Mouse (Mus musculus): Measurements from ENCODE around the gene Adamtsl2. TPM values are rescaled to one million over a fixed set of nuclear protein-coding genes. Genes with fewer than 3 reads are reported as not detected.
A peak's percentile ranks its signal among the peaks of the same experiment; 100 is the strongest.

Gene Adamtsl2
- polyA plus RNA-seq (2015; fragmentation: Nextera tagmentation; extraction: Ambion mirVana): 3.6 and 4.0 TPM in 2 replicates

GRCm38 (mm10) chr2:27079152-27079584 lies at the start of gene Adamtsl2:
Gene Adamtsl2 (plus strand): TSS chr2:27079379.
- Histone ChIP-seq H3K4me2 (ENCODE audit: low read depth, low read length) (peak within 1 kb of the TSS; percentile 33), H3K27me3 (ENCODE audit: control insufficient read depth, insufficient read depth, low read length) (no peaks in the 10 kb centered on the region), H3K9me3 (replicated peaks; ENCODE audit: control insufficient read depth, low read length) (no peaks in the 10 kb centered on the region), H3K4me1 (ENCODE audit: control insufficient read depth, insufficient read depth, low read length) (peaks cover 20% of the 10 kb centered on the region), H3K27ac (ENCODE audit: low read length) (peak within 1 kb of the TSS; percentile 56; the same call in 1 of the 2 replicates), H3K4me3 (replicated peaks; ENCODE audit: low read length) (0 out of 2 replicates have a peak within 1 kb of the TSS, but pooled peaks have one; percentile 2), H3K9ac (ENCODE audit: low read length) (peak within 1 kb of the TSS; percentile 50; the same call in 1 of the 2 replicates), H3K36me3 (ENCODE audit: control insufficient read depth, insufficient read depth, low read length) (no peaks in the 10 kb centered on the region)
- ATAC-seq (ENCODE audit: insufficient read depth, low FRiP score): peak; percentile 84
- WGBS: under 1% methylated on average over 10 of the region's 10 CpGs

- Histone ChIP-seq H3K36me3 (ENCODE audit: control insufficient read depth, insufficient read depth, low read length) (no peaks in the 10 kb centered on the region), H3K4me1 (ENCODE audit: control insufficient read depth, insufficient read depth, low read length) (peaks cover 5% of the 10 kb centered on the region; the same call in 1 of the 2 replicates), H3K4me3 (replicated peaks; ENCODE audit: low read length) (no peak overlapping the region), H3K4me2 (ENCODE audit: low read depth, low read length) (no peak overlapping the region), H3K27ac (ENCODE audit: low read length) (no peak overlapping the region), H3K9ac (ENCODE audit: low read length) (no peak overlapping the region), H3K27me3 (ENCODE audit: control insufficient read depth, insufficient read depth, low read length) (0 out of 2 replicates have a peak, but pooled peaks cover 1% of the 10 kb centered on the region), H3K9me3 (replicated peaks; ENCODE audit: control insufficient read depth, low read length) (no peaks in the 10 kb centered on the region)
- ATAC-seq (ENCODE audit: insufficient read depth, low FRiP score): no peak
- WGBS: 48% methylated on average over 2 of the region's 2 CpGs
Measured at GRCm38 (mm10) chr2:27032361-27032760, 46.8 kb upstream of the Adamtsl2 start.

GRCm38 (mm10) chr2:27036003-27036402 lies 43.2 kb upstream of the Adamtsl2 start:
- H3K4me1 ChIP-seq (ENCODE audit: control insufficient read depth, insufficient read depth, low read length): no peaks in the 10 kb centered on the region
- WGBS: 40% methylated on average over 3 of the region's 3 CpGs
- H3K9ac ChIP-seq (ENCODE audit: low read length): no peak overlapping the region
- no peak for ATAC-seq (ENCODE audit: insufficient read depth, low FRiP score)
- no peaks in the 10 kb centered on the region for H3K27me3 ChIP-seq (ENCODE audit: control insufficient read depth, insufficient read depth, low read length)
- H3K9me3 ChIP-seq (replicated peaks; ENCODE audit: control insufficient read depth, low read length): no peaks in the 10 kb centered on the region
- no peak overlapping the region for H3K27ac ChIP-seq (ENCODE audit: low read length)
- no peak overlapping the region for H3K4me3 ChIP-seq (replicated peaks; ENCODE audit: low read length)
- no peaks in the 10 kb centered on the region for H3K36me3 ChIP-seq (ENCODE audit: control insufficient read depth, insufficient read depth, low read length)
- no peak overlapping the region for H3K4me2 ChIP-seq (ENCODE audit: low read depth, low read length)

GRCm38 (mm10) chr2:27037008-27037407 lies 42.2 kb upstream of the Adamtsl2 start:
- no peaks in the 10 kb centered on the region for H3K4me1 ChIP-seq (ENCODE audit: control insufficient read depth, insufficient read depth, low read length)
- WGBS: 60% methylated on average over 4 of the region's 4 CpGs
- H3K4me3 ChIP-seq (replicated peaks; ENCODE audit: low read length): no peak overlapping the region
- H3K27ac ChIP-seq (ENCODE audit: low read length): no peak overlapping the region
- H3K4me2 ChIP-seq (ENCODE audit: low read depth, low read length): no peak overlapping the region
- H3K9ac ChIP-seq (ENCODE audit: low read length): no peak overlapping the region
- no peaks in the 10 kb centered on the region for H3K36me3 ChIP-seq (ENCODE audit: control insufficient read depth, insufficient read depth, low read length)
- peak; percentile 26; the same call in 1 of the 2 replicates for ATAC-seq (ENCODE audit: insufficient read depth, low FRiP score)
- no peaks in the 10 kb centered on the region for H3K9me3 ChIP-seq (replicated peaks; ENCODE audit: control insufficient read depth, low read length)
- H3K27me3 ChIP-seq (ENCODE audit: control insufficient read depth, insufficient read depth, low read length): no peaks in the 10 kb centered on the region

GRCm38 (mm10) chr2:27038596-27038995 lies 40.6 kb upstream of the Adamtsl2 start:
- H3K4me1 ChIP-seq (ENCODE audit: control insufficient read depth, insufficient read depth, low read length): no peaks in the 10 kb centered on the region
- no peak overlapping the region for H3K9ac ChIP-seq (ENCODE audit: low read length)

DNA sequence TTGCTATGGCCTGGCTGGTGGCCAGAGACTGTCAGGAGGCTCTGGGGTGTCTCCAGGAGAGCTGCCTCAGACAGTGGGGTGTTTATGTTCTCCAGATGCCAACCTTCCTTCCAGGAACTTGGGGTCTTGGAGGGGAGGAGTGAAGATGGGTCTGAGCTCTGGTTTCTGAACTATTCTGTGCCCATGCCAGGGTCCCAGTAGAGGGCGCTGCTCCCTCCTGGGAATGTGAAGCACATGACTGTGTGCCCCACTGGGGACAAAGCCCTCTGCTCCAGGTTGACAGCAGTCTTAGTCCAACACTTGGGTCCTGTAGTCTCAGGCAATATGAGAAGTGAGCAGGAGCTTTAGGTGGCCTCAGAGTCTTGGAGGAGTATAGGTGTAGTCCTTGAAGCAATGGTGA lies 39.9 kb upstream of the Adamtsl2 start:
- Histone ChIP-seq H3K9ac (ENCODE audit: low read length) (no peak overlapping the region), H3K4me1 (ENCODE audit: control insufficient read depth, insufficient read depth, low read length) (no peaks in the 10 kb centered on the region), H3K9me3 (replicated peaks; ENCODE audit: control insufficient read depth, low read length) (no peaks in the 10 kb centered on the region), H3K4me2 (ENCODE audit: low read depth, low read length) (no peak overlapping the region), H3K27ac (ENCODE audit: low read length) (no peak overlapping the region), H3K36me3 (ENCODE audit: control insufficient read depth, insufficient read depth, low read length) (no peaks in the 10 kb centered on the region), H3K4me3 (replicated peaks; ENCODE audit: low read length) (no peak overlapping the region), H3K27me3 (ENCODE audit: control insufficient read depth, insufficient read depth, low read length) (no peaks in the 10 kb centered on the region)
- WGBS: 21% methylated on average over 1 of the region's 1 CpGs
- no peak for ATAC-seq (ENCODE audit: insufficient read depth, low FRiP score)

More at GRCm38 (mm10) chr2:27038596-27038995, 40.6 kb upstream of the Adamtsl2 start:
- H3K4me3 ChIP-seq (replicated peaks; ENCODE audit: low read length): no peak overlapping the region
- H3K4me2 ChIP-seq (ENCODE audit: low read depth, low read length): no peak overlapping the region
- no peak overlapping the region for H3K27ac ChIP-seq (ENCODE audit: low read length)
- H3K9me3 ChIP-seq (replicated peaks; ENCODE audit: control insufficient read depth, low read length): no peaks in the 10 kb centered on the region
- no peaks in the 10 kb centered on the region for H3K36me3 ChIP-seq (ENCODE audit: control insufficient read depth, insufficient read depth, low read length)
- no peaks in the 10 kb centered on the region for H3K27me3 ChIP-seq (ENCODE audit: control insufficient read depth, insufficient read depth, low read length)
- WGBS: 0% methylated on average over 3 of the region's 3 CpGs
- no peak for ATAC-seq (ENCODE audit: insufficient read depth, low FRiP score)

GRCm38 (mm10) chr2:27042131-27042844 lies 36.9 kb upstream of the Adamtsl2 start:
- no peak overlapping the region for H3K4me2 ChIP-seq (ENCODE audit: low read depth, low read length)
- no peak overlapping the region for H3K4me3 ChIP-seq (replicated peaks; ENCODE audit: low read length)
- WGBS: 69% methylated on average over 8 of the region's 8 CpGs
- H3K27me3 ChIP-seq (ENCODE audit: control insufficient read depth, insufficient read depth, low read length): no peaks in the 10 kb centered on the region
- no peak for ATAC-seq (ENCODE audit: insufficient read depth, low FRiP score)
- H3K4me1 ChIP-seq (ENCODE audit: control insufficient read depth, insufficient read depth, low read length): no peaks in the 10 kb centered on the region; the same call in 1 of the 2 replicates
- no peak overlapping the region for H3K9ac ChIP-seq (ENCODE audit: low read length)
- H3K36me3 ChIP-seq (ENCODE audit: control insufficient read depth, insufficient read depth, low read length): no peaks in the 10 kb centered on the region
- no peak overlapping the region for H3K27ac ChIP-seq (ENCODE audit: low read length)
- no peaks in the 10 kb centered on the region for H3K9me3 ChIP-seq (replicated peaks; ENCODE audit: control insufficient read depth, low read length)

- peak; percentile 65; the same call in 1 of the 2 replicates for ATAC-seq (ENCODE audit: insufficient read depth, low FRiP score)
Measured at GRCm38 (mm10) chr2:27043461-27043860, 35.7 kb upstream of the Adamtsl2 start.

GRCm38 (mm10) chr2:27044166-27044565 lies 35.0 kb upstream of the Adamtsl2 start:
- whole genome bisulfite sequencing: 77% methylated on average over 4 of the region's 4 CpGs
- H3K9me3 ChIP-seq (replicated peaks; ENCODE audit: control insufficient read depth, low read length): no peaks in the 10 kb centered on the region
- H3K36me3 ChIP-seq (ENCODE audit: control insufficient read depth, insufficient read depth, low read length): no peaks in the 10 kb centered on the region
- no peak overlapping the region for H3K27ac ChIP-seq (ENCODE audit: low read length)
- no peak for ATAC-seq (ENCODE audit: insufficient read depth, low FRiP score)
- no peaks in the 10 kb centered on the region for H3K27me3 ChIP-seq (ENCODE audit: control insufficient read depth, insufficient read depth, low read length)
- H3K4me1 ChIP-seq (ENCODE audit: control insufficient read depth, insufficient read depth, low read length): no peaks in the 10 kb centered on the region; the same call in 1 of the 2 replicates
- peak overlapping the region; percentile 25; the same call in 1 of the 2 replicates for H3K9ac ChIP-seq (ENCODE audit: low read length)
- H3K4me3 ChIP-seq (replicated peaks; ENCODE audit: low read length): no peak overlapping the region
- H3K4me2 ChIP-seq (ENCODE audit: low read depth, low read length): no peak overlapping the region

More at GRCm38 (mm10) chr2:27043461-27043860, 35.7 kb upstream of the Adamtsl2 start:
- 32% methylated on average over 3 of the region's 3 CpGs for WGBS
- H3K36me3 ChIP-seq (ENCODE audit: control insufficient read depth, insufficient read depth, low read length): no peaks in the 10 kb centered on the region
- no peak overlapping the region for H3K27ac ChIP-seq (ENCODE audit: low read length)
- H3K4me1 ChIP-seq (ENCODE audit: control insufficient read depth, insufficient read depth, low read length): no peaks in the 10 kb centered on the region; the same call in 1 of the 2 replicates
- H3K4me2 ChIP-seq (ENCODE audit: low read depth, low read length): no peak overlapping the region
- no peak overlapping the region for H3K4me3 ChIP-seq (replicated peaks; ENCODE audit: low read length)
- H3K9ac ChIP-seq (ENCODE audit: low read length): no peak overlapping the region
- no peaks in the 10 kb centered on the region for H3K9me3 ChIP-seq (replicated peaks; ENCODE audit: control insufficient read depth, low read length)
- no peaks in the 10 kb centered on the region for H3K27me3 ChIP-seq (ENCODE audit: control insufficient read depth, insufficient read depth, low read length)

All from stomach, embryonic 16.5 days (tissue).